Mouse (Mus musculus): ENCODE data around the gene D1Pas1. TPM values are rescaled to one million over a fixed set of nuclear protein-coding genes. Genes with fewer than 3 reads are reported as not detected.

Gene D1Pas1
- total and polyA plus RNA-seq, 3 experiments: not detected

DNA sequence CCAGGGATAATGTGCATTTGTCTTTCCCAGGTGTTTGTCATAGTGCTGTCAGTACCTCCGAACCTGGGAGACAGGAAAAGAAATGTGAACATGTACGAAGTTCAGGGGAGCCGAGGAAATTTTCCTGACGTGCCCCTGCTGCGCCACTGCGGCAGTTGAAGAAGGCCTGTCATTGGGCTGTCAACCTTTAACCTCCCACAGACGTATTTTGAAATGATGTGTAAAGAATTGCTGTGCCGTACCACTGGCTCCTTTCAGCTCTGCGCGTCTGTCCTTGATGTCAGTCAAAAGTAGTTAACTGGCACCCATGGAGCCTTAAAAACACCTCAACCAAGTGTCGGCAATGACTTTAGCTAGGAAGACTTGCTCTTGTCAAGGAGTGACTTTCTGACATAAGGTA is 42.9 kb downstream of the D1Pas1 start:
- no peaks in the 10 kb centered on the region for H3K9me3 ChIP-seq (replicated peaks; ENCODE audit: insufficient read depth, low read length)
- DNase-seq (ENCODE audit: low read depth, low spot score): no peak
- no peak overlapping the region for H3K27ac ChIP-seq (ENCODE audit: control insufficient read depth, low read depth, low read length)
- no peaks in the 10 kb centered on the region for H3K4me1 ChIP-seq (ENCODE audit: control insufficient read depth in 1 of 2, insufficient read depth in 2 of 2, low read length in 2 of 2)
- no peak for TF ChIP-seq ELF1 (IDR thresholded peaks at IDR 0.05; ENCODE audit: low read depth, low read length)
- no peak for TF ChIP-seq NRF1 (IDR thresholded peaks at IDR 0.05; ENCODE audit: insufficient read depth, low read depth, low read length, poor library complexity, severe bottlenecking)
- no peak for TF ChIP-seq RAD21 (IDR thresholded peaks at IDR 0.05; ENCODE audit: low read depth, low read length)
- TF ChIP-seq POLR2A (IDR thresholded peaks at IDR 0.05; ENCODE audit: control insufficient read depth in 1 of 2, insufficient read depth in 1 of 2, low read depth in 1 of 2, low read length in 2 of 2, poor library complexity in 1 of 2): no peak
- TF ChIP-seq CTCF (IDR thresholded peaks at IDR 0.05 in 2 of 3, conservative IDR thresholded peaks at IDR 0.05 in 1 of 3; ENCODE audit: control insufficient read depth in 1 of 3, insufficient read depth in 1 of 3, low read depth in 2 of 3, low read length in 3 of 3, poor library complexity in 1 of 3, severe bottlenecking in 1 of 3): no peak
- TF ChIP-seq SIN3A (IDR thresholded peaks at IDR 0.05; ENCODE audit: low read length): no peak
- TF ChIP-seq MAZ (IDR thresholded peaks at IDR 0.05; ENCODE audit: low read depth, low read length): no peak
- TF ChIP-seq E2F4 (IDR thresholded peaks at IDR 0.05; ENCODE audit: borderline replicate concordance, low read depth, low read length): no peak
- no peak for TF ChIP-seq ZMIZ1 (IDR thresholded peaks at IDR 0.05; ENCODE audit: low read depth, low read length)
- no peak for TF ChIP-seq JUND (IDR thresholded peaks at IDR 0.05; ENCODE audit: low read depth, low read length)
- H3K9ac ChIP-seq (ENCODE audit: control insufficient read depth, low read depth, low read length, poor library complexity, severe bottlenecking): no peak overlapping the region
- H3K36me3 ChIP-seq (ENCODE audit: control insufficient read depth in 1 of 2, insufficient read depth in 2 of 2, low read length in 2 of 2): no peaks in the 10 kb centered on the region
- H3K4me3 ChIP-seq (ENCODE audit: control insufficient read depth in 1 of 2, insufficient read depth in 1 of 2, low read depth in 2 of 2, low read length in 2 of 2): no peak overlapping the region
- H3K79me2 ChIP-seq (ENCODE audit: control insufficient read depth, insufficient read depth, low read length, poor library complexity): no peaks in the 10 kb centered on the region
- no peaks in the 10 kb centered on the region for H3K27me3 ChIP-seq (ENCODE audit: control insufficient read depth in 1 of 2, insufficient read depth in 2 of 2, low read length in 2 of 2)

DNA sequence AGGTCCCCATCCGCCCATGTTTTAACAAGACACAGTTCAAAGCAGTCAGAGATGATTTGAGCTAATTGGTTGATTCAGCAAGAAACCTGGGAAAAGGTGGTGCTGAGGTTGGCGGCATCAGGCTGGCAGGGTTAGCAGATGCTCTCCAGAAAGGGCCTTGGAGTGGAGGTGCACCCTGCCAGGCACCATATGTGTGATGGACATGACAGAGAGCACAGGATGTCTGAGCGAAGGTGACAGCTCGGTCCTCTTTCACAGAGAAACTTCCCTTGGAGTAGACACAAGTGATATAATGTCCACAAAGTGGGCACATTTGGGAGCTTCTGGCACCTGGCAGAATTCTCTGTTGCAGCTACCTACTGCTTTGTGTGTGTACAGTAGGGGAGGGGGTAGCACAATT is 44.4 kb downstream of the D1Pas1 start:
- Histone ChIP-seq H3K79me2 (ENCODE audit: control insufficient read depth, insufficient read depth, low read length, poor library complexity) (no peaks in the 10 kb centered on the region), H3K27ac (ENCODE audit: control insufficient read depth, low read depth, low read length) (no peak overlapping the region), H3K36me3 (ENCODE audit: control insufficient read depth in 1 of 2, insufficient read depth in 2 of 2, low read length in 2 of 2) (no peaks in the 10 kb centered on the region), H3K9me3 (replicated peaks; ENCODE audit: insufficient read depth, low read length) (no peaks in the 10 kb centered on the region), H3K4me3 (ENCODE audit: control insufficient read depth in 1 of 2, insufficient read depth in 1 of 2, low read depth in 2 of 2, low read length in 2 of 2) (no peak overlapping the region), H3K27me3 (ENCODE audit: control insufficient read depth in 1 of 2, insufficient read depth in 2 of 2, low read length in 2 of 2) (no peaks in the 10 kb centered on the region), H3K9ac (ENCODE audit: control insufficient read depth, low read depth, low read length, poor library complexity, severe bottlenecking) (no peak overlapping the region), H3K4me1 (ENCODE audit: control insufficient read depth in 1 of 2, insufficient read depth in 2 of 2, low read length in 2 of 2) (no peaks in the 10 kb centered on the region)
- DNase-seq (ENCODE audit: low read depth, low spot score): no peak
- TF ChIP-seq ZMIZ1 (IDR thresholded peaks at IDR 0.05; ENCODE audit: low read depth, low read length): no peak
- no peak for TF ChIP-seq RAD21 (IDR thresholded peaks at IDR 0.05; ENCODE audit: low read depth, low read length)
- TF ChIP-seq MAX (IDR thresholded peaks at IDR 0.05; ENCODE audit: low read length): no peak
- TF ChIP-seq ZC3H11A (IDR thresholded peaks at IDR 0.05; ENCODE audit: low read depth, low read length): no peak
- TF ChIP-seq CTCF (IDR thresholded peaks at IDR 0.05 in 2 of 3, conservative IDR thresholded peaks at IDR 0.05 in 1 of 3; ENCODE audit: control insufficient read depth in 1 of 3, insufficient read depth in 1 of 3, low read depth in 2 of 3, low read length in 3 of 3, poor library complexity in 1 of 3, severe bottlenecking in 1 of 3): no peak
- TF ChIP-seq POLR2AphosphoS2 (IDR thresholded peaks at IDR 0.05; ENCODE audit: low read length): no peak
- no peak for TF ChIP-seq USF2 (IDR thresholded peaks at IDR 0.05; ENCODE audit: borderline replicate concordance in 1 of 2, insufficient read depth in 1 of 2, low read depth in 1 of 2, low read length in 2 of 2)
- TF ChIP-seq BHLHE40 (IDR thresholded peaks at IDR 0.05; ENCODE audit: borderline replicate concordance, low read depth, low read length): no peak
- TF ChIP-seq MXI1 (IDR thresholded peaks at IDR 0.05; ENCODE audit: low read depth, low read length): no peak
- no peak for TF ChIP-seq POLR2AphosphoS5 (IDR thresholded peaks at IDR 0.05; ENCODE audit: borderline replicate concordance, low read depth, low read length)
- no peak for TF ChIP-seq MYB (IDR thresholded peaks at IDR 0.05; ENCODE audit: low read depth, low read length)
- TF ChIP-seq EP300 (IDR thresholded peaks at IDR 0.05; ENCODE audit: low read depth in 1 of 2, low read length in 2 of 2): no peak
- TF ChIP-seq POLR2A (IDR thresholded peaks at IDR 0.05; ENCODE audit: control insufficient read depth in 1 of 2, insufficient read depth in 1 of 2, low read depth in 1 of 2, low read length in 2 of 2, poor library complexity in 1 of 2): no peak
- no peak for TF ChIP-seq ZNF384 (IDR thresholded peaks at IDR 0.05; ENCODE audit: low read depth, low read length)
- TF ChIP-seq ELF1 (IDR thresholded peaks at IDR 0.05; ENCODE audit: low read depth, low read length): no peak
- no peak for TF ChIP-seq ZKSCAN1 (IDR thresholded peaks at IDR 0.05; ENCODE audit: low read depth, low read length)
- no peak for TF ChIP-seq SMC3 (IDR thresholded peaks at IDR 0.05; ENCODE audit: low read depth, low read length)

Data from MEL (cell line).